Mouse (Mus musculus) forebrain, embryonic 11.5 days (tissue): ENCODE data around the gene Pax9. TPM values are rescaled to one million over a fixed set of nuclear protein-coding genes. Genes with fewer than 3 reads are reported as not detected.
A peak's percentile ranks its signal among the peaks of the same experiment; 100 is the strongest.

Source experiments
- ATAC-seq: fragments of 200-750 bp; cut with Nextera tagmentation; replicated peaks from 2 replicates; pipeline ENCODE4 v1.8.0; 2017; ENCODE audit warnings: moderate TSS enrichment; ENCODE audit not compliant: low FRiP score
- DNase-seq: peaks from one replicate; pipeline ENCODE4 v3.0.0-alpha.2; 2017; ENCODE audit warnings: low spot score
- H3K27ac ChIP-seq: fragments of 300-500 bp; sonication (generic); 2 replicates; pipeline ENCODE4 v1.5.1; 2014; ENCODE audit warnings: low read depth, low read length
- H3K27me3 ChIP-seq: fragments of 300-500 bp; sonication (generic); 2 replicates; pipeline ENCODE4 v1.6.1; 2014; ENCODE audit warnings: mild to moderate bottlenecking, low read length, mixed read lengths; ENCODE audit not compliant: control insufficient read depth, insufficient read depth
- H3K36me3 ChIP-seq: fragments of 300-500 bp; sonication (generic); 2 replicates; pipeline ENCODE4 v1.6.1; 2014; ENCODE audit warnings: mild to moderate bottlenecking, low read length, moderate library complexity, mixed read lengths; ENCODE audit not compliant: control insufficient read depth, insufficient read depth
- H3K4me1 ChIP-seq: fragments of 300-500 bp; sonication (generic); replicated peaks from 2 replicates; pipeline ENCODE4 v1.6.1; 2014; ENCODE audit warnings: low read length, mixed read lengths; ENCODE audit not compliant: control insufficient read depth, insufficient read depth
- H3K4me2 ChIP-seq: fragments of 300-500 bp; sonication (generic); 2 replicates; pipeline ENCODE4 v1.6.1; 2014; ENCODE audit warnings: low read depth, mild to moderate bottlenecking, low read length, moderate library complexity, mixed read lengths; ENCODE audit not compliant: severe bottlenecking
- H3K4me3 ChIP-seq: fragments of 300-500 bp; sonication (generic); 2 replicates; pipeline ENCODE4 v1.5.1; 2014; ENCODE audit warnings: low read depth, low read length
- H3K9ac ChIP-seq: fragments of 300-500 bp; sonication (generic); 2 replicates; pipeline ENCODE4 v1.6.1; 2014; ENCODE audit warnings: low read length
- H3K9me3 ChIP-seq: fragments of 300-500 bp; sonication (generic); 2 replicates; pipeline ENCODE4 v1.6.1; 2016; ENCODE audit warnings: low read length, mixed read lengths; ENCODE audit not compliant: control insufficient read depth
- WGBS: fragments of 180-500 bp; shearing (Covaris S2); extraction: QIAGEN DNeasy Blood & Tissue Kit; methylation state at CpG from one replicate; pipeline ENCODE4 v1.1.7; 2014; 5-methylcytosine and 5-hydroxymethylcytosine counted together
- polyA plus RNA-seq: library from polyadenylated mRNA; unstranded; fragments of >200 nt; fragmentation: Nextera tagmentation; extraction: Ambion mirVana; gene quantifications from 2 replicates; pipeline ENCODE4 v1.2.1, GENCODE M21; 2014

Pax9 gene
- polyA plus RNA-seq, 1 experiment from 2014 or later, result 0.39 TPM

- no peak overlapping the region for H3K4me2 ChIP-seq
- 4% methylated on average over 6 of the region's 6 CpGs for WGBS
- no peak for ATAC-seq
- no peak overlapping the region for H3K9ac ChIP-seq
- peaks cover 69% of the 10 kb centered on the region for H3K27me3 ChIP-seq
- H3K36me3 ChIP-seq, result no peaks in the 10 kb centered on the region
- no peak overlapping the region for H3K4me3 ChIP-seq
- H3K9me3 ChIP-seq, result no peaks in the 10 kb centered on the region
- H3K4me1 ChIP-seq, result peaks cover 7% of the 10 kb centered on the region
- DNase-seq, result no peak
- no peak overlapping the region for H3K27ac ChIP-seq
Measured at GRCm38 (mm10) chr12:56701004-56701403, 9.4 kb downstream of the Pax9 start.

GRCm38 (mm10) chr12:56717971-56718706 lies 26.6 kb downstream of the Pax9 start:
- no peaks in the 10 kb centered on the region; the same call in 1 of the 2 replicates for H3K27me3 ChIP-seq
- no peak overlapping the region for H3K27ac ChIP-seq
- 0 out of 2 replicates have a peak, but pooled peaks cover 4% of the 10 kb centered on the region for H3K4me1 ChIP-seq
- no peak for ATAC-seq
- peak; percentile 52 for DNase-seq
- WGBS, result 4% methylated on average over 14 of the region's 14 CpGs
- no peak overlapping the region for H3K9ac ChIP-seq
- no peak overlapping the region for H3K4me2 ChIP-seq
- no peaks in the 10 kb centered on the region for H3K36me3 ChIP-seq
- no peaks in the 10 kb centered on the region for H3K9me3 ChIP-seq
- H3K4me3 ChIP-seq, result no peak overlapping the region

GRCm38 (mm10) chr12:56718707-56719051 lies 27.1 kb downstream of the Pax9 start:
- ATAC-seq, result no peak
- 31% methylated on average over 6 of the region's 6 CpGs for WGBS

GRCm38 (mm10) chr12:56727631-56728030 lies 36.1 kb downstream of the Pax9 start:
- Histone ChIP-seq H3K4me3 (no peak overlapping the region), H3K9me3 (no peaks in the 10 kb centered on the region), H3K27me3 (no peaks in the 10 kb centered on the region), H3K4me1 (no peaks in the 10 kb centered on the region), H3K4me2 (no peak overlapping the region), H3K27ac (no peak overlapping the region), H3K36me3 (no peaks in the 10 kb centered on the region), H3K9ac (no peak overlapping the region)
- no peak for DNase-seq
- ATAC-seq, result no peak
- 42% methylated on average over 4 of the region's 4 CpGs for WGBS

More at GRCm38 (mm10) chr12:56718707-56719051, 27.1 kb downstream of the Pax9 start:
- Histone ChIP-seq H3K4me3 (no peak overlapping the region), H3K36me3 (no peaks in the 10 kb centered on the region), H3K9ac (no peak overlapping the region), H3K27ac (no peak overlapping the region), H3K9me3 (no peaks in the 10 kb centered on the region), H3K27me3 (no peaks in the 10 kb centered on the region; the same call in 1 of the 2 replicates), H3K4me2 (no peak overlapping the region), H3K4me1 (0 out of 2 replicates have a peak, but pooled peaks cover 4% of the 10 kb centered on the region)
- no peak for DNase-seq

- ATAC-seq, result no peak
Measured at GRCm38 (mm10) chr12:56737104-56737503, 45.5 kb downstream of the Pax9 start.

More at GRCm38 (mm10) chr12:56737104-56737503, 45.5 kb downstream of the Pax9 start:
- no peaks in the 10 kb centered on the region for H3K4me1 ChIP-seq
- no peaks in the 10 kb centered on the region for H3K27me3 ChIP-seq
- no peak overlapping the region for H3K27ac ChIP-seq
- no peak overlapping the region for H3K9ac ChIP-seq
- no peak for DNase-seq
- H3K9me3 ChIP-seq, result no peaks in the 10 kb centered on the region
- H3K4me2 ChIP-seq, result no peak overlapping the region
- no peaks in the 10 kb centered on the region for H3K36me3 ChIP-seq
- no peak overlapping the region for H3K4me3 ChIP-seq
- 94% methylated on average over 4 of the region's 4 CpGs for WGBS

Other genes starting within 250 kb of the Pax9 start
- 36.6 and 45.7 TPM in 2 replicates for gene Nkx2-1, start 154.9 kb upstream of the Pax9 start, polyA plus RNA-seq
- gene Nkx2-9, start 78.5 kb upstream of the Pax9 start, polyA plus RNA-seq, result 2.4 and 2.8 TPM in 2 replicates